Mouse (Mus musculus): ENCODE measurements at regions not wholly inside any gene's neighbourhood (a gene's known extent, or its start where the extent isn't known, plus 50 kb on each side); places are given as distances from the start of the nearest gene placed in this dataset.

GRCm38 (mm10) chr10:17632959-17633674 lies 89.9 kb upstream of the Cited2 start:
- no peak for DNase-seq (ENCODE audit: low read depth, low spot score)

- no peak for DNase-seq (ENCODE audit: low read depth, low spot score)
Measured at GRCm38 (mm10) chr10:17645363-17645762, 77.7 kb upstream of the Cited2 start.

GRCm38 (mm10) chr10:17646391-17646790 lies 76.6 kb upstream of the Cited2 start:
- DNase-seq (ENCODE audit: low read depth, low spot score) = no peak

- no peak for DNase-seq (ENCODE audit: low read depth, low spot score)
Measured at GRCm38 (mm10) chr10:17648077-17648476, 74.9 kb upstream of the Cited2 start.

GRCm38 (mm10) chr10:17650997-17651750 lies 71.8 kb upstream of the Cited2 start:
- no peak for DNase-seq (ENCODE audit: low read depth, low spot score)

GRCm38 (mm10) chr10:17653325-17653724 lies 69.7 kb upstream of the Cited2 start:
- no peak for DNase-seq (ENCODE audit: low read depth, low spot score)

- no peak for DNase-seq (ENCODE audit: low read depth, low spot score)
Measured at GRCm38 (mm10) chr10:17653785-17654184, 69.2 kb upstream of the Cited2 start.

GRCm38 (mm10) chr10:17654308-17654858 lies 68.6 kb upstream of the Cited2 start:
- DNase-seq (ENCODE audit: low read depth, low spot score) = no peak

- DNase-seq (ENCODE audit: low read depth, low spot score) = no peak
Measured at GRCm38 (mm10) chr10:17655459-17656051, 67.5 kb upstream of the Cited2 start.

GRCm38 (mm10) chr10:17656305-17656704 lies 66.7 kb upstream of the Cited2 start:
- no peak for DNase-seq (ENCODE audit: low read depth, low spot score)

GRCm38 (mm10) chr10:17656872-17657482 lies 66.0 kb upstream of the Cited2 start:
- no peak for DNase-seq (ENCODE audit: low read depth, low spot score)

- DNase-seq (ENCODE audit: low read depth, low spot score) = no peak
Measured at GRCm38 (mm10) chr10:17659575-17659974, 63.4 kb upstream of the Cited2 start.

GRCm38 (mm10) chr10:17660836-17661452 lies 62.1 kb upstream of the Cited2 start:
- no peak for DNase-seq (ENCODE audit: low read depth, low spot score)

- DNase-seq (ENCODE audit: low read depth, low spot score) = no peak
Measured at GRCm38 (mm10) chr10:17666089-17666488, 56.9 kb upstream of the Cited2 start.

- no peak for DNase-seq (ENCODE audit: low read depth, low spot score)
Measured at GRCm38 (mm10) chr10:17669401-17669800, 53.6 kb upstream of the Cited2 start.
